Mouse (Mus musculus): ENCODE results near the gene Cdc5l. TPM values are rescaled to one million over a fixed set of nuclear protein-coding genes. Genes with fewer than 3 reads are reported as not detected.

Gene Cdc5l
- polyA plus RNA-seq (2017; shearing (Covaris generic)): 83.4 TPM

DNA sequence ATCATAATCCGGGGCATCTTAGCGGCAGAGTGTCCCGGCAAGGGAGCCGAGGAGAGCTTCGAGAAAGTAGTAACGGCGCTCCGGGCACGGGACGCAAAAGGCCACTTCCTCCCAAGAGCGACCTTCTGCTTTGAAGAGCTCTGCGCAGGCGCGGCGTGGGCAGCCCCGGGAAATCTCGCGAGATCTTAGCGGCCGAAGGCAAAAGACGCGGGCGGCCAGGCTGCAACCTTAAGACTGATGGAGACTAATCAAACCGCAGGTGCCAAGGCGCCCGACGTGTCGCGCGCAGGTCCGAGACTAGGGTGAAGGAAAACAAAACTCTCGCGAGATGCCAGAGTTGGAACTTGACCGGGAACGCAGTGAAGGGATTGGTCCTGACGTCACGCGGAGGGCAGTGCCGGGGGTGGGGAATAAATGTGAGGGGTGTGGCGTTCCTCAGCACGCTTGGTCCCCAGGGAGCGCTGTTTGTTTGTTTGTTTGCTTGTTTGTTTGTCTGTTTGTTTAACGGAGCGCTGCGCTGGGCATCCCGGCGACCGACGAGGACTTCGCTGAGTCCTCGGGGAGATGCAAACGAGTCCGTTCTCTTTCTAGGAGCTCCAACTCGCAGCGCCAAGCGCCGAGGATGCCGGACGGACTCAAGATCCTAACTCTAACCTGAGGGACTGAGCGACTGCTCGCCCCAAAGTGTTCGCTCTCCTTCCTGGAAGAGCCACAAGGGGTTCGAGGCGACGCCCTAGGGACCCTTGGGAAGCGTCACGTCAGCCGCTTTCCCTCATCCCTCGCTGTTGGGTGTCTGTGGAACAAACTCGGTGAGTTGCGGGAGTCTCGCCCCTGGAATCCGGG is at the start of gene Cdc5l:
Cdc5l (minus strand) TSS at position 319 of the 843 bp plus-strand sequence.

DNA sequence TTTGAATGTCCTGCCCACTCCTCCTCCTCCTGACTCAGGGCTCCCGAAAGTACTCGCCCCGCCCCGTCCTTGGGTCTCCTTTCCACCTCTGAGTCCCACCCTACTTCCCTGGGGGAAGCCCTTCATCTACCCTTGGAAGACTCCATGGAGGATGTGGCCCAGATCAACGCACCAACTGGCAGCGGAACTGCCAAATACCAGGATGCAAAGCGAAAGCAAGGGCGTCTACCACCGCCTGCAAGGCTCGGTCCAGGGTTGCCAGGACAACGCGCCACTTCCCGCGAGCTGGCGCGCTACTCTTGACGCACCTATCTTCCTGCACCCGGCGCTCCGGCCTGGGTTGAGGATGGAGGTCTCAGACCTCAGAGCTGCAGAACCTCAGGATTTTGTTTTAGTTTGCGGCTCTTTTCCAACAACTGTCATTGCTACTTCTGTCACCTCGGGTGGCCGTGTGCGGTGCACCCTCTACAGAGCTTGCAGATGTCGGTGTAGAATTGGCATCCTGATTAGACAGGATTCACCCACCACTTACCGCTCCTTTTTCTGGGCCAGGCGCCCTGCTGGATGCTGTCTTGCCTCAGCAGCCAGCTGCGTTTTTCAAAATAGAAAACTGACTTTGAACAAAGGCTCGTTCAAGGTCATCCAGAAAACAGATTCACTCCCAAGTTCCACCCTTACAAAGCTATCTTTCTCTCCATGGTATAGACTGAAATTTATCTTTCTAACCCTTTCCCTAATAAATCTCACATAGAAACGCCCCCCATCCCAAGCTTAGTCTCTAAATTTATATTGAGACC is 41.3 kb upstream of the Cdc5l start, which contains the start of gene Spats1:
Spats1 (minus strand) TSS at position 747 of the 797 bp plus-strand sequence.

Other genes with a start within 250 kb of the Cdc5l start
- gene Spats1, start 41.7 kb upstream of the Cdc5l start, polyA plus RNA-seq (2017; shearing (Covaris generic)): 0.62 TPM
- gene Aars2, start 73.1 kb upstream of the Cdc5l start, polyA plus RNA-seq (2017; shearing (Covaris generic)): 14.7 TPM
- gene Tcte1, start 89.7 kb upstream of the Cdc5l start, polyA plus RNA-seq (2017; shearing (Covaris generic)): not detected
- 0.05 TPM for gene Tmem151b, start 115.9 kb upstream of the Cdc5l start, polyA plus RNA-seq (2017; shearing (Covaris generic))
- gene Nfkbie, start 122.0 kb upstream of the Cdc5l start, polyA plus RNA-seq (2017; shearing (Covaris generic)): 64.8 TPM
- 59.6 TPM for gene Slc35b2, start 130.1 kb upstream of the Cdc5l start, polyA plus RNA-seq (2017; shearing (Covaris generic))
- gene Hsp90ab1, start 139.5 kb upstream of the Cdc5l start, polyA plus RNA-seq (2017; shearing (Covaris generic)): 678 TPM
- 128 TPM for gene Slc29a1, start 165.9 kb upstream of the Cdc5l start, polyA plus RNA-seq (2017; shearing (Covaris generic))
- not detected for gene Mymx, start 168.4 kb upstream of the Cdc5l start, polyA plus RNA-seq (2017; shearing (Covaris generic))
- gene Capn11, start 225.6 kb upstream of the Cdc5l start, polyA plus RNA-seq (2017; shearing (Covaris generic)): not detected

Data from CD4-positive, CD25-positive, alpha-beta regulatory T cell (primary cell).